Mouse (Mus musculus): Measurements from ENCODE around the gene Dennd5b. TPM values are rescaled to one million over a fixed set of nuclear protein-coding genes. Genes with fewer than 3 reads are reported as not detected.

Gene Dennd5b
- 100 to 1,000 TPM in 1 of 2 experiments, 10 to 100 TPM in 1; 91.8 to 107 TPM for total RNA-seq (2023)

GRCm38 (mm10) chr6:149101076-149101942 lies at the start of gene Dennd5b:
Gene Dennd5b (minus strand): TSS chr6:149101680.

GRCm38 (mm10) chr6:149139471-149139870 lies 38.0 kb upstream of the Dennd5b start, which contains the start of gene Etfbkmt:
Gene Etfbkmt (plus strand): TSS chr6:149139849.

GRCm38 (mm10) chr6:149129870-149130269 lies 28.4 kb upstream of the Dennd5b start, which contains the start of gene Gm10203:
Gene Gm10203 (plus strand): TSS chr6:149130170.

GRCm38 (mm10) chr6:148946409-148946742 lies 155.1 kb downstream of the Dennd5b start, which contains the start of gene Sinhcaf:
Gene Sinhcaf (minus strand): TSS chr6:148946467.

Other genes starting within 250 kb of the Dennd5b start
- gene Caprin2, start 205.4 kb downstream of the Dennd5b start, total RNA-seq (2023) = 10 to 100 TPM in 1 of 2 experiments, 1 to 10 TPM in 1; 9.8 to 13.5 TPM
- 10 to 100 TPM; 54.1 to 54.5 TPM for gene Sinhcaf, start 155.2 kb downstream of the Dennd5b start, total RNA-seq (2023)
- not detected for gene Gm10203, start 28.5 kb upstream of the Dennd5b start, total RNA-seq (2023)
- gene Etfbkmt, start 38.2 kb upstream of the Dennd5b start, total RNA-seq (2023) = 10 to 100 TPM; 10.2 to 10.3 TPM
- 10 to 100 TPM; 27.1 to 31.6 TPM for gene Amn1, start 87.0 kb upstream of the Dennd5b start, total RNA-seq (2023)
- 100 to 1,000 TPM in 1 of 2 experiments, 10 to 100 TPM in 1; 99.4 to 105 TPM for gene Resf1, start 207.7 kb upstream of the Dennd5b start, total RNA-seq (2023)